Mouse (Mus musculus) C2C12 (cell line): ENCODE measurements around the gene Tmem203.

Source experiments
- CTCF ChIP-seq: IDR thresholded peaks from one replicate; pipeline ENCODE4 v1.5.1; 2011; ENCODE audit not compliant: control insufficient read depth, insufficient read depth, insufficient read length
- MYOD1 ChIP-seq: IDR thresholded peaks from one replicate; pipeline ENCODE4 v1.6.1; 2011; ENCODE audit warnings: low read depth; ENCODE audit not compliant: control insufficient read depth, insufficient read length
- MYOG ChIP-seq: IDR thresholded peaks from one replicate; pipeline ENCODE4 v1.6.1; 2011; ENCODE audit not compliant: control insufficient read depth, insufficient read length; ENCODE audit errors: extremely low read depth

GRCm38 (mm10) chr2:25224766-25225752 lies 30.2 kb upstream of the Tmem203 start:
- no peak for TF ChIP-seq MYOD1
- no peak for TF ChIP-seq MYOG
- no peak for TF ChIP-seq CTCF
